Mouse (Mus musculus): ENCODE data around the gene Grap2. TPM values are rescaled to one million over a fixed set of nuclear protein-coding genes. Genes with fewer than 3 reads are reported as not detected.

Grap2 gene
- polyA plus RNA-seq, 1 experiment from 2014 or later: 19.1 TPM

GRCm38 (mm10) chr15:80544115-80544514, 28.3 kb upstream of the Grap2 start:
- Histone ChIP-seq H3K4me2 (no peak overlapping the region), H3K9ac (ENCODE audit: low read depth, low read length) (no peak overlapping the region), H3K27ac (ENCODE audit: low read depth, low read length) (no peak overlapping the region), H3K9me3 (ENCODE audit: control insufficient read depth, low read length) (no peaks in the 10 kb centered on the region), H3K4me1 (replicated peaks; ENCODE audit: control insufficient read depth, insufficient read depth, low read length) (no peaks in the 10 kb centered on the region), H3K36me3 (ENCODE audit: control insufficient read depth, insufficient read depth, low read length) (no peaks in the 10 kb centered on the region), H3K4me3 (ENCODE audit: low read depth, low read length) (no peak overlapping the region), H3K27me3 (replicated peaks; ENCODE audit: control insufficient read depth, insufficient read depth, low read length) (no peaks in the 10 kb centered on the region)
- WGBS: 30% methylated on average over 3 of the region's 3 CpGs
- no peak for DNase-seq (ENCODE audit: low spot score)
- ATAC-seq (replicated peaks; ENCODE audit: low FRiP score): no peak

DNA sequence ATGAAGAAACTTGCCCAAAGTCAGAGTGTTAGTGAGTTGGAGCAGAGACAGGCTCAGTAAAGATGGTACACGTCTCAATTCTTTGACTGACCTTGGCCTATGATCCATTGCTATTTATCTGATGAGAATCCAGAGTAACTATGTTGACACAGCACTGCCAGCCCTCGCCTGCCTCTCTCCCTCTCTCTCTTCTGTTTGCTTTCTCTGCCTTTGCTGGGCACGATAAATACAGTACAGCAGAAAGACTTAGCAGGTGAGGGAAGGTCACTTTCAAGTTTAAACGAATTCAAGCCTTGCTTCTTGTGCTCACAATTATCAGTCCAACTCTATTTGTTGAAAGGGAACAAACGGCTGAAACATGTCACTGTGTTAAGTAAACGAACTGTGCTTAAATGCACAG, 27.0 kb upstream of the Grap2 start:
- no peak for ATAC-seq (replicated peaks; ENCODE audit: low FRiP score)
- no peak for DNase-seq (ENCODE audit: low spot score)

GRCm38 (mm10) chr15:80554860-80555822, 17.3 kb upstream of the Grap2 start:
- DNase-seq (ENCODE audit: low spot score) (no peak), ATAC-seq (replicated peaks; ENCODE audit: low FRiP score) (no peak)
- no peaks in the 10 kb centered on the region for H3K4me1 ChIP-seq (replicated peaks; ENCODE audit: control insufficient read depth, insufficient read depth, low read length)
- H3K4me3 ChIP-seq (ENCODE audit: low read depth, low read length): no peak overlapping the region
- H3K36me3 ChIP-seq (ENCODE audit: control insufficient read depth, insufficient read depth, low read length): no peaks in the 10 kb centered on the region
- peaks cover 3% of the 10 kb centered on the region; the same call in 1 of the 2 replicates for H3K27me3 ChIP-seq (replicated peaks; ENCODE audit: control insufficient read depth, insufficient read depth, low read length)
- no peak overlapping the region for H3K9ac ChIP-seq (ENCODE audit: low read depth, low read length)
- H3K27ac ChIP-seq (ENCODE audit: low read depth, low read length): no peak overlapping the region
- no peaks in the 10 kb centered on the region for H3K9me3 ChIP-seq (ENCODE audit: control insufficient read depth, low read length)
- H3K4me2 ChIP-seq: no peak overlapping the region
- WGBS: 77% methylated on average over 6 of the region's 6 CpGs

More for the DNA sequence above, 27.0 kb upstream of the Grap2 start:
- H3K4me3 ChIP-seq (ENCODE audit: low read depth, low read length): no peak overlapping the region
- H3K4me1 ChIP-seq (replicated peaks; ENCODE audit: control insufficient read depth, insufficient read depth, low read length): no peaks in the 10 kb centered on the region
- 58% methylated on average over 6 of the region's 6 CpGs for WGBS
- no peak overlapping the region for H3K9ac ChIP-seq (ENCODE audit: low read depth, low read length)
- H3K36me3 ChIP-seq (ENCODE audit: control insufficient read depth, insufficient read depth, low read length): no peaks in the 10 kb centered on the region
- no peaks in the 10 kb centered on the region for H3K9me3 ChIP-seq (ENCODE audit: control insufficient read depth, low read length)
- no peaks in the 10 kb centered on the region for H3K27me3 ChIP-seq (replicated peaks; ENCODE audit: control insufficient read depth, insufficient read depth, low read length)
- H3K27ac ChIP-seq (ENCODE audit: low read depth, low read length): no peak overlapping the region
- no peak overlapping the region for H3K4me2 ChIP-seq

DNA sequence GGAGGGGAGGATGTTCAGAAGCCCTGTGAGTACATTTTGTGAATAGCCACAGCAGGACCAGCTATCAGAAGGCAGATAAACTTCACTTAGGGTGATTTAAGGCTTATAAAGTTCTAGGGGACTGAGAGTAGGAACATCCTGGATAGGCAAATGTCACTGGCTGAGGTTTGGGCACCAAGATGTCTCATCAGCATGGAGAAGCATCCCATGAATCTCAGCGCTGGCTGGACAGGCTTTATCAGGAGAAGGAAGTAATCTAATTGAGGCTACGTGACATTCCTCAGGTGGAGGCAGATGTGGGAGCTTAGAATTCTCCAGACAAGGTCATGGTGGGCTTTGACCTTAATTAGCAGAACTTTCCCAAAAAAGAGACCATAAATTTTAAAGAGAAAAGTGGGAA, 16.4 kb upstream of the Grap2 start:
- Histone ChIP-seq H3K4me2 (no peak overlapping the region), H3K9me3 (ENCODE audit: control insufficient read depth, low read length) (no peaks in the 10 kb centered on the region), H3K36me3 (ENCODE audit: control insufficient read depth, insufficient read depth, low read length) (no peaks in the 10 kb centered on the region), H3K27ac (ENCODE audit: low read depth, low read length) (no peak overlapping the region), H3K9ac (ENCODE audit: low read depth, low read length) (no peak overlapping the region), H3K4me1 (replicated peaks; ENCODE audit: control insufficient read depth, insufficient read depth, low read length) (no peaks in the 10 kb centered on the region), H3K27me3 (replicated peaks; ENCODE audit: control insufficient read depth, insufficient read depth, low read length) (peaks cover 3% of the 10 kb centered on the region; the same call in 1 of the 2 replicates), H3K4me3 (ENCODE audit: low read depth, low read length) (no peak overlapping the region)
- WGBS: 54% methylated on average over 2 of the region's 2 CpGs
- DNase-seq (ENCODE audit: low spot score): no peak
- ATAC-seq (replicated peaks; ENCODE audit: low FRiP score): no peak

DNA sequence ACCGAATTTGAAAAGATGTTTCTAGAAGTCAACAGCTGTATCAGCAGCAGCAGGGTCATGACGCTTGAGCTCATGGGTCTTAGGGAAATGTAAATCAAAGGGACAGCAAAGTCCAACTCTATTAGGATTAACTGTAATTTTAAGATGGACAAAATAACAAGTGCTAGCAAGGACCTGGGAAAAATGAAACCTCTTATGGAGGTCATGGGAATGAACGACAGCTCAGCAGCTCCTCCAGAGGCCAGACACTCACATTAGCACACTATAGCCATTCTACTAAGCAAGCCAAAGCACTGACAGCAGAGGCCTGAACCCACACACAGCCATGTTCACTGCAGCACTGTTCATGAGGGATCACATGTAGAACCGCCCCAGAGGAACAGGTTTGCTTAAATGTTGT, 14.6 kb upstream of the Grap2 start:
- Histone ChIP-seq H3K9ac (ENCODE audit: low read depth, low read length) (no peak overlapping the region), H3K27ac (ENCODE audit: low read depth, low read length) (no peak overlapping the region), H3K4me3 (ENCODE audit: low read depth, low read length) (no peak overlapping the region), H3K36me3 (ENCODE audit: control insufficient read depth, insufficient read depth, low read length) (no peaks in the 10 kb centered on the region), H3K4me1 (replicated peaks; ENCODE audit: control insufficient read depth, insufficient read depth, low read length) (no peaks in the 10 kb centered on the region), H3K27me3 (replicated peaks; ENCODE audit: control insufficient read depth, insufficient read depth, low read length) (no peaks in the 10 kb centered on the region; the same call in 1 of the 2 replicates), H3K4me2 (no peak overlapping the region), H3K9me3 (ENCODE audit: control insufficient read depth, low read length) (no peaks in the 10 kb centered on the region)
- WGBS: 71% methylated on average over 4 of the region's 4 CpGs
- ATAC-seq (replicated peaks; ENCODE audit: low FRiP score) (no peak), DNase-seq (ENCODE audit: low spot score) (no peak)

GRCm38 (mm10) chr15:80559534-80559933, 12.9 kb upstream of the Grap2 start:
- Histone ChIP-seq H3K27ac (ENCODE audit: low read depth, low read length) (no peak overlapping the region), H3K4me3 (ENCODE audit: low read depth, low read length) (no peak overlapping the region), H3K9me3 (ENCODE audit: control insufficient read depth, low read length) (no peaks in the 10 kb centered on the region), H3K4me2 (no peak overlapping the region), H3K4me1 (replicated peaks; ENCODE audit: control insufficient read depth, insufficient read depth, low read length) (no peaks in the 10 kb centered on the region), H3K27me3 (replicated peaks; ENCODE audit: control insufficient read depth, insufficient read depth, low read length) (no peaks in the 10 kb centered on the region), H3K9ac (ENCODE audit: low read depth, low read length) (no peak overlapping the region), H3K36me3 (ENCODE audit: control insufficient read depth, insufficient read depth, low read length) (no peaks in the 10 kb centered on the region)
- ATAC-seq (replicated peaks; ENCODE audit: low FRiP score) (no peak), DNase-seq (ENCODE audit: low spot score) (no peak)
- 51% methylated on average over 12 of the region's 12 CpGs for WGBS

DNA sequence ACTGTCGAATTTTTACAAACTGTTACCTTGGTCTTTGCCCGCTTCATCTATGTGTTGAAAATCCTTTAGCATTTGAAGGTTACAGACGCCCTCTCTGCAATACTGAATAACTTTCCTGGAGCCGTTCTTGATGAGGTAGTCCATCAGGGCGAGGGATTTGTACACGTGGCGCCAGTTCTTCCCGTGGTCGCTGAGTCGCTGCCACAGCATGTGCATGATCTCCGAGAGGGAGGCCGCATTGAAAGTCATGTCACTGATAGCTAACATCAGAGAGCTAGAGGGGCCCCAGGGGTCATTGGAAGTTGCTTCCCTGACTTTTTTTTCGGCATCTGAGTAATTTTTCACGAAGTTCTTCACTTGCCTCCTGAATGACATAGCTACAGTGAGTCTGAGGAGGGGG, 12.4 kb upstream of the Grap2 start:
- WGBS: 49% methylated on average over 14 of the region's 14 CpGs
- H3K27me3 ChIP-seq (replicated peaks; ENCODE audit: control insufficient read depth, insufficient read depth, low read length): no peaks in the 10 kb centered on the region; the same call in 1 of the 2 replicates
- no peak for ATAC-seq (replicated peaks; ENCODE audit: low FRiP score)
- H3K9me3 ChIP-seq (ENCODE audit: control insufficient read depth, low read length): no peaks in the 10 kb centered on the region
- no peak for DNase-seq (ENCODE audit: low spot score)
- H3K36me3 ChIP-seq (ENCODE audit: control insufficient read depth, insufficient read depth, low read length): no peaks in the 10 kb centered on the region
- H3K9ac ChIP-seq (ENCODE audit: low read depth, low read length): no peak overlapping the region
- H3K4me2 ChIP-seq: no peak overlapping the region
- no peak overlapping the region for H3K27ac ChIP-seq (ENCODE audit: low read depth, low read length)
- no peaks in the 10 kb centered on the region for H3K4me1 ChIP-seq (replicated peaks; ENCODE audit: control insufficient read depth, insufficient read depth, low read length)
- no peak overlapping the region for H3K4me3 ChIP-seq (ENCODE audit: low read depth, low read length)

- no peak for ATAC-seq (replicated peaks; ENCODE audit: low FRiP score)
- H3K9me3 ChIP-seq (ENCODE audit: control insufficient read depth, low read length): no peaks in the 10 kb centered on the region
- no peaks in the 10 kb centered on the region for H3K4me1 ChIP-seq (replicated peaks; ENCODE audit: control insufficient read depth, insufficient read depth, low read length)
- no peak overlapping the region for H3K4me3 ChIP-seq (ENCODE audit: low read depth, low read length)
- H3K4me2 ChIP-seq: no peak overlapping the region
- no peak overlapping the region for H3K9ac ChIP-seq (ENCODE audit: low read depth, low read length)
- H3K27ac ChIP-seq (ENCODE audit: low read depth, low read length): no peak overlapping the region
- no peak for DNase-seq (ENCODE audit: low spot score)
- H3K27me3 ChIP-seq (replicated peaks; ENCODE audit: control insufficient read depth, insufficient read depth, low read length): no peaks in the 10 kb centered on the region; the same call in 1 of the 2 replicates
- 61% methylated on average over 15 of the region's 15 CpGs for WGBS
- no peaks in the 10 kb centered on the region for H3K36me3 ChIP-seq (ENCODE audit: control insufficient read depth, insufficient read depth, low read length)
These were observed 11.5 kb upstream of the Grap2 start for GRCm38 (mm10) chr15:80560646-80561580.
